Mouse (Mus musculus) heart, postnatal 14 days (tissue): Measurements from ENCODE around the gene Gm10306. TPM values are rescaled to one million over a fixed set of nuclear protein-coding genes. Genes with fewer than 3 reads are reported as not detected.

Source experiments
- DNase-seq, 2 experiments: peaks; one replicate each; pipeline ENCODE4 v3.0.0; 2021 to 2022
- intact Hi-C: fragments of 180-260 bp; cut with DNase I; formaldehyde crosslinking; loops from one replicate; pipeline ENCODE4 v1.15.1; 2025
- total RNA-seq, 2 experiments: library from RNA; stranded (reverse); gene quantifications; 2 replicates each; pipeline ENCODE4 v1.2.3; 2021

Gm10306 gene
- total RNA-seq, 2 experiments from 2014 or later = not detected

DNA sequence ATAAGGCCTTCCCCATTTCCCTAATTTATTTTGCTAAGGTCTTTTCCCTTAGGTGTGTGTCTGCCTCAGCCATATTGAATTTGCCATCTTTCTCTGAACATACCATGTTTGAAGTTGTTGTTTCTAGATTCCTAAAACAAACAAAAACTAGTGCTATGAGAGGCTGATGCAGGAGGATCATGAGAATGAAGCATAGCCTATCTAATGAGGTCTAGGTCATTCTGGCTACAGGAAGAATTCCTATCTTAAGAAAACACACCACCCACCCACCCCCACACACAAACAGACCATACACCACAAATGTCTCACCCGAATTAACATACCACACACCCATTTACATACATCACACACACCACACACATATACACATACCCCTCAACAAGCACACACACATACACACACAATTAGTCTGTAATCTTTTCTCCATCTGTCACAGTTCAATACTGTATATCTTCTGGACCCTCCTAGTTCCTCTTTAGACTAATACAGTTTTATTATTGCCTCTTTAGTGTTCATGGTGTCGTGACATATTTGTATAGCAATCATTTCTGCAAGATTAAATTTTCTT is 48.2 kb downstream of the Gm10306 start:
- intact Hi-C loops = loop anchor here (5.0 kb wide), 1 partner anchor 47 kb away; the partner anchor contains the start of genes Caap1 and Gm10306
- DNase-seq = no peak

DNA sequence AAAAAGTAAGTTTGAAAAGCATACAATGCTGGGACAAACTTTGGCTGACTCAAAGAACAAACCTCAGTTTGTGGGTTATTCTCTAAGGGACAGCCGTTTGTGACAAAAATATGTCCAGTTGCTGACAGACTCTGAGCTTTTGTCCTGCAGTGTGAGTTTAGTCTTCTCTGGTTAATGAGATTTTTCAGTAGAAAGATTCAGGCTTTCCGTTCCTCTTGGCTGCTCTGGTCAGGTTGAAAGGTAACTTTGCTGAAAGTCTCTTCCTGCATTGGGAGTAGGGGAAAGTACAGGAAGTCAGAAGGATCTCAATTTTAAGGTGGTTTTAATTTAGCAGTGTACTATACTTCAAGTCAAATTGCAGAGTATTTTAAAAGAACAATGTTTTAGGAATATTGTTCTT is 49.2 kb downstream of the Gm10306 start:
- intact Hi-C loops = no loop called here
- DNase-seq = no peak

Other genes with a start within 250 kb of the Gm10306 start
- gene Caap1, start 250 bp downstream of the Gm10306 start, total RNA-seq = 1 to 10 TPM; 4.9 to 5.8 TPM
- 10 to 100 TPM; 43.5 to 45.4 TPM for gene Plaa, start 46.7 kb downstream of the Gm10306 start, total RNA-seq
- 1 to 10 TPM; 4.3 to 4.5 TPM for gene Ift74, start 57.9 kb downstream of the Gm10306 start, total RNA-seq
- not detected for gene Lrrc19, start 93.6 kb downstream of the Gm10306 start, total RNA-seq
- 10 to 100 TPM; 53.1 to 61.1 TPM for gene Tek, start 182.7 kb downstream of the Gm10306 start, total RNA-seq